Mouse (Mus musculus) ES-Bruce4 (cell line): ENCODE results near the gene Cecr2. TPM values are rescaled to one million over a fixed set of nuclear protein-coding genes. Genes with fewer than 3 reads are reported as not detected.
"Not testable (repeated sequence)": the region's sequence is repeated elsewhere in the genome, so short reads cannot be mapped to it uniquely, and the experiment has no call there.

Experiments used
- H3K27ac ChIP-seq: 2 replicates; pipeline ENCODE4 v1.5.1; 2012; ENCODE audit warnings: low read length, inconsistent platforms; ENCODE audit not compliant: insufficient read depth
- H3K27me3 ChIP-seq: 2 replicates; pipeline ENCODE4 v1.6.1; 2012; ENCODE audit warnings: mild to moderate bottlenecking, low read length, inconsistent platforms; ENCODE audit not compliant: control insufficient read depth, poor library complexity, insufficient read depth, severe bottlenecking
- H3K36me3 ChIP-seq: 2 replicates; pipeline ENCODE4 v1.6.1; 2012; ENCODE audit warnings: inconsistent platforms, mild to moderate bottlenecking, low read length, moderate library complexity; ENCODE audit not compliant: control insufficient read depth, poor library complexity, insufficient read depth, severe bottlenecking
- H3K4me1 ChIP-seq: one replicate; pipeline ENCODE4 v1.8.1; 2011; ENCODE audit warnings: low read length; ENCODE audit not compliant: control insufficient read depth, insufficient read depth
- H3K4me3 ChIP-seq: 2 replicates; pipeline ENCODE4 v1.5.1; 2011; ENCODE audit warnings: low read depth, mild to moderate bottlenecking, low read length
- H3K9ac ChIP-seq: 2 replicates; pipeline ENCODE4 v1.6.1; 2012; ENCODE audit warnings: low read depth, mild to moderate bottlenecking, inconsistent platforms; ENCODE audit not compliant: poor library complexity, severe bottlenecking
- H3K9me3 ChIP-seq: replicated peaks from 2 replicates; pipeline ENCODE4 v1.6.1; 2012; ENCODE audit warnings: mild to moderate bottlenecking, low read length, inconsistent platforms; ENCODE audit not compliant: control insufficient read depth, poor library complexity, insufficient read depth, severe bottlenecking
- CTCF ChIP-seq: IDR thresholded peaks from one replicate; pipeline ENCODE4 v1.8.1; 2011; ENCODE audit warnings: low read depth, low read length
- EP300 ChIP-seq: IDR thresholded peaks from 2 replicates; pipeline ENCODE4 v1.6.1; 2011; ENCODE audit warnings: low read depth, low read length; ENCODE audit not compliant: insufficient read depth
- POLR2A ChIP-seq: IDR thresholded peaks from one replicate; pipeline ENCODE4 v1.8.1; 2011; ENCODE audit warnings: low read length; ENCODE audit not compliant: insufficient read depth
- polyA plus RNA-seq: library from polyadenylated mRNA; stranded (reverse); fragments of >200 nt; gene quantifications from 2 replicates; pipeline ENCODE4 v1.2.4, GENCODE M21; 2011; ENCODE audit warnings: low read depth; ENCODE audit not compliant: missing spikeins, insufficient read depth, insufficient read length

Gene Cecr2
- polyA plus RNA-seq, 1 experiment: 73.8 TPM

DNA sequence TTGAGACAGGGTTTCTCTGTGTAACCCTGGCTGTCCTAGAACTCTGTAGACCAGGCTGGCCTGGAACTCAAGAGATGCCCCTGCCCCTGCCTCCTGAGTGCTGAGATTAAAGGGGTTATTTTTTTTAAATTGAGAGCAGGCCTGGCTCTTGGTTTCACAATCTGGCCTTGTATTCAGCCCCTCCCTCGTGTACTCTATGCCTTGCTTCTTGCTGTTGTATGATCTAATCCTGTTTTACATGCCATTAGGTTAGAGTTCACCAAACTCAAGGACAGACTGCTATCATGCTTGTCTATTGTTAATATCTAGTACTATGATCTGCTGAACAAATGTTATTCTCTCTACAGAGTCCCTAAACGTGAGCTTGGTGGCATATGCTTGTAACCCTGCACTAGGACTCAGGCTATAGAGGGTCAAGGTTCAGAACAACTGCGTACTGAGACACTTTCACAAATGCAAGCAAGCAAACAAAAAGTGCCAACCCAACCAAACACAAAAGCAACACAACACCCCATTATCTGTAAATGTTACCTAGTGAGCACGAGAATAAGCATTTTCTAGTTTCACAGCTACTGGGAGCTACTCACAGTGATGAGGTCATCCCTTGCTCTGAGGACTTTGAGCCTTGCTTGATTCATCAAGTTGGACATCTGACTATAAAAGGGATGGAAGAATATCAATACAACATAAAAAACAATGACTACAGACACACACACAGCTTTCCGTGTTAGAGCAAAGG, 141.0 kb downstream of the Cecr2 start:
- H3K4me3 ChIP-seq: no peak overlapping the region
- H3K9ac ChIP-seq: no peak overlapping the region
- H3K36me3 ChIP-seq: peaks cover 62% of the 10 kb centered on the region
- no peak overlapping the region for H3K27ac ChIP-seq
- no peak for TF ChIP-seq POLR2A
- no peak for TF ChIP-seq CTCF
- TF ChIP-seq EP300: no peak
- H3K9me3 ChIP-seq: peaks cover 25% of the 10 kb centered on the region
- H3K4me1 ChIP-seq: no peaks in the 10 kb centered on the region
- no peaks in the 10 kb centered on the region for H3K27me3 ChIP-seq

DNA sequence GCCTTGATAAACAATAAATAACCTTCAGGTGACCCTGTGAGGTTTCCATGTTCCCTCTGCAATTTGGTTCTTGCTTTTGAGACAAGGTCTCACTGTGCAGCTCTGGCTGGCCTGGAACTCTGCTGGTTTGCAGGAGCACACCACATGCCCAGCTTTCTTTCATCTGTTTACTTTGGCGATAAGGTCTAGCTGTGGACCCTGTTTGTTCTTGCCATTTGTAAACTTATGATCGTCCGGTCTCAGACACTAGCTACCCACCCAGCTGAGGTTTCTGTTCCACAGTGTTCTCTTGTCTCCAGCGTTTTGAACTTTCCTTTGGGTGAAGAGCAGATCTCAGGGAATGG, 141.5 kb downstream of the Cecr2 start:
- H3K9me3 ChIP-seq: peaks cover 27% of the 10 kb centered on the region
- H3K4me1 ChIP-seq: no peaks in the 10 kb centered on the region
- H3K36me3 ChIP-seq: peaks cover 59% of the 10 kb centered on the region
- H3K4me3 ChIP-seq: no peak overlapping the region
- no peak overlapping the region for H3K27ac ChIP-seq
- H3K27me3 ChIP-seq: no peaks in the 10 kb centered on the region
- H3K9ac ChIP-seq: no peak overlapping the region
- TF ChIP-seq POLR2A (no peak), EP300 (no peak), CTCF (no peak)

DNA sequence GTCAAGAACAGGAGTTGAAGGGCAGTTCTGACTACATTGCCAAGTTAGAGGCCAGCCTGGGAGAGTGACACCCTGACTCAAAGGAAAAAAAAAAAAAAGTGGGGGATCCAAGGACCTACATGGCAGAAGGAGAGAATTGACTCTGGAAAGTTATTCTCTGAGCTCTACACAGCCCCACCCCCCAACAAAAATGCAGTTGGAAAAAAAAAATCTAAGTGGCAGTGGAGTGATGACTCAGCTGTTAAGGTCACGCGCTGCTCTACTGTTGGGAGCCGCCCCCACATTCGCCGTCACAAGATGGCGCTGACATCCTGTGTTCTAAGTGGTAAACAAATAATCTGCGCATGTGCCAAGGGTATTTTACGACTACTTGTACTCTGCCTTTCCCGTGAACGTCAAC, 145.8 kb downstream of the Cecr2 start:
- not testable (repeated sequence) for H3K27me3 ChIP-seq, H3K4me3 ChIP-seq, H3K27ac ChIP-seq, H3K9ac ChIP-seq, H3K4me1 ChIP-seq
- peaks cover 27% of the 10 kb centered on the region for H3K9me3 ChIP-seq
- H3K36me3 ChIP-seq: peaks cover 30% of the 10 kb centered on the region

DNA sequence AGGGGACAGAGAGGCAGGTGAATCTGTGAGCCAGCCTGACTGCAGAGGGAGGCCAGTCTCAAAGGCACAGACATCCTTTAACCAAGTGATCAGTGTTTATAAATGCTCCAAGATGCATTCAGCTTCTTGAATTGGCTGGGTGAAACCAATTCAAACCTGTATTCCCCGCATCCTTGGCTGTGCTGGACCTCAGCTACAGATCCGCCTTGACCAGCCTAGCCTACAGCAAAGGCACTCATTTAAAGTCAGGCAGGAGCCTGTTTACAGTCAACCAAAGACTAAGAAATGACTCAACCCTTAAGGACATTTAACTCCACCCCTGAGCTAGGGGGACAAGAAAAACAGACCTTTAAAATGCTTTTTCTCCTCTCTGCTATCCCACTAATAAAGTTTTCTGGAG, 153.1 kb downstream of the Cecr2 start:
- Histone ChIP-seq H3K4me1 (no peaks in the 10 kb centered on the region), H3K27ac (no peak overlapping the region), H3K4me3 (no peak overlapping the region), H3K36me3 (peaks cover 28% of the 10 kb centered on the region), H3K27me3 (no peaks in the 10 kb centered on the region), H3K9ac (no peak overlapping the region), H3K9me3 (peaks cover 36% of the 10 kb centered on the region)
- TF ChIP-seq EP300: no peak
- TF ChIP-seq POLR2A: no peak
- TF ChIP-seq CTCF: no peak

DNA sequence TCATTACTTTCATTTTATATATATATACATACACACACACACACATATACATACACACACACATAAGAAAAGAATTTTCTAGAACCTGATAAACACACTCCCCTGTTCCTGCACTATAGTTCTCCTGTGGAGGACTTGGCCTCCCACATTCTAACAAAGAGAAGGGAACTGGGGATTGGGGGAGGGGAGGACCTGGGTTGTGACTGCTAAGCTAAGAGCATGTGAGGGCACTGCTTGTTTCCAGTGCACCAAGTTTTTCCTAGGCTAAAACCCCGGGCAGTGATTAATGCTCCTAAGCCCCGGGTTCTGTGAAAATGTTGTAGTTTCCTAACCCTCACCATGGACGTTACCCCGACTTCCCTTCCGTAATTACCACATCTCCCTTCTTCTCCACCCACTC, 154.0 kb downstream of the Cecr2 start:
- Histone ChIP-seq H3K27me3 (no peaks in the 10 kb centered on the region), H3K4me3 (no peak overlapping the region), H3K9ac (no peak overlapping the region), H3K4me1 (no peaks in the 10 kb centered on the region), H3K36me3 (peaks cover 28% of the 10 kb centered on the region), H3K9me3 (peaks cover 36% of the 10 kb centered on the region), H3K27ac (no peak overlapping the region)
- no peak for TF ChIP-seq CTCF
- no peak for TF ChIP-seq EP300
- TF ChIP-seq POLR2A: no peak

Other genes with a start within 250 kb of the Cecr2 start
- 3.8 and 4.3 TPM in 2 replicates for gene Il17ra, start 203.1 kb upstream of the Cecr2 start, polyA plus RNA-seq
- not detected in 2 replicates for gene Tmem121b, start 172.6 kb upstream of the Cecr2 start, polyA plus RNA-seq
- gene Hdhd5, start 135.1 kb upstream of the Cecr2 start, polyA plus RNA-seq: 17.5 and 18.1 TPM in 2 replicates
- not detected in 2 replicates for gene Slc25a18, start 107.2 kb downstream of the Cecr2 start, polyA plus RNA-seq
- gene Atp6v1e1, start 156.4 kb downstream of the Cecr2 start, polyA plus RNA-seq: 186 and 213 TPM in 2 replicates
- gene Bcl2l13, start 169.8 kb downstream of the Cecr2 start, polyA plus RNA-seq: 56.4 and 70.4 TPM in 2 replicates